9 mouse cellular contexts compared by ENCODE assay signal in the genomic region with DNA sequence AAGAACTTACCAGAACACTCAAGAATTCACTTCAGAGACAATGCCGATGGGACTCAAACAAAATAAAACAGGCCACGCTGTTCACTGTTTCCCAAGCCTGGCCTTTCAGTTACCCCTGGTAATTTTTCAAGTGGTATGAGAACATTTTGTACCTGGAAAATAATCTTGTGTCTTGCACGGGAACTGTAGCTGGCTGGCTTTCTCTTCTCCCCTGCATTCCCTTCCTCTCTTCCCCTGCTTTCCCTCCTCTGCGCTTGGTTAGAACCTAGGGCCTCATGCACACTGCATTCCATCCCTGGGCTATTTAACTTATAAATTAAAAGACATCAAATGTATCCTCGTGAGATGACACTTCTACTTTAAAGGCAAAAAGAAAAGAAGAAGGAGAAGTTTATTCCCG.
DNase-seq lines count a peak whose midpoint lies in the region; ATAC-seq and TF ChIP-seq lines count a peak whose summit lies in the region.
"Had no signal": no experiment of that assay in that cellular context is flagged by ENCODE, and none has a peak within 500 bp of the region (broad histone marks: within the 10 kb centered on the region; RNA-seq: fewer than 3 reads in every experiment).

No protein-coding gene starts in this region.

- H3K4me3 ChIP-seq in heart, embryonic 15.5 days: peak overlapping the region; percentile 52
- H3K4me3 ChIP-seq in bone marrow macrophage, adult 2 months (ENCODE audit: insufficient read depth, low read length): peak overlapping the region; percentile 56; the same call in 1 of the 2 replicates
- peak overlapping the region; percentile 41 for H3K4me3 ChIP-seq in hindbrain, embryonic 13.5 days
- H3K4me3 ChIP-seq in midbrain, embryonic 13.5 days (replicated peaks): peak overlapping the region; percentile 42

- peaks cover 9% of the 10 kb centered on the region; the same call in 1 of the 2 replicates for H3K4me1 ChIP-seq in heart, embryonic 15.5 days (replicated peaks)
- peaks cover 2% of the 10 kb centered on the region for H3K4me1 ChIP-seq in bone marrow macrophage, adult 2 months (ENCODE audit: control insufficient read depth, insufficient read depth, low read length)
- peaks cover 13% of the 10 kb centered on the region for H3K4me1 ChIP-seq in hindbrain, embryonic 13.5 days (replicated peaks)
- H3K4me1 ChIP-seq in midbrain, embryonic 13.5 days (replicated peaks): no peaks in the 10 kb centered on the region; the same call in 1 of the 2 replicates

- no peaks in the 10 kb centered on the region for H3K9me3 ChIP-seq in heart, embryonic 15.5 days (replicated peaks)
- no peaks in the 10 kb centered on the region for H3K9me3 ChIP-seq in hindbrain, embryonic 13.5 days
- H3K9me3 ChIP-seq in midbrain, embryonic 13.5 days: no peaks in the 10 kb centered on the region

- 32% methylated on average over 6 of the region's 6 CpGs for WGBS in heart, embryonic 15.5 days
- WGBS in hindbrain, embryonic 13.5 days: 40% methylated on average over 6 of the region's 6 CpGs
- WGBS in midbrain, embryonic 13.5 days: 35% methylated on average over 6 of the region's 6 CpGs

- no peak for DNase-seq in heart, adult 9 months (ENCODE audit: low spot score in 2 of 2)
- no peak for DNase-seq in layer of hippocampus, adult 18-20 months (ENCODE audit: low spot score in 2 of 2)
- DNase-seq in left cerebral cortex, adult 9 months (ENCODE audit: low spot score in 2 of 2): no peak
- no peak for DNase-seq in spleen, adult 12 weeks (ENCODE audit: low spot score)
- DNase-seq: gastrocnemius, postnatal 36 days had no signal

- no peaks in the 10 kb centered on the region for H3K36me3 ChIP-seq in heart, embryonic 15.5 days
- no peaks in the 10 kb centered on the region for H3K36me3 ChIP-seq in hindbrain, embryonic 13.5 days
- no peaks in the 10 kb centered on the region for H3K36me3 ChIP-seq in midbrain, embryonic 13.5 days

- no peak for ATAC-seq in heart, embryonic 15.5 days (replicated peaks; ENCODE audit: insufficient number of reproducible peaks, insufficient read depth, low FRiP score, low read depth)
- ATAC-seq in hindbrain, embryonic 13.5 days (ENCODE audit: low FRiP score): no peak
- ATAC-seq in midbrain, embryonic 13.5 days: no peak; the same call in 1 of the 2 replicates

- H3K27me3 ChIP-seq in heart, embryonic 15.5 days: peaks cover 4% of the 10 kb centered on the region; the same call in 1 of the 2 replicates
- peaks cover 32% of the 10 kb centered on the region for H3K27me3 ChIP-seq in hindbrain, embryonic 13.5 days
- peaks cover 49% of the 10 kb centered on the region for H3K27me3 ChIP-seq in midbrain, embryonic 13.5 days

- H3K9ac ChIP-seq in heart, embryonic 15.5 days: peak overlapping the region; percentile 41; the same call in 1 of the 2 replicates
- H3K9ac ChIP-seq in hindbrain, embryonic 13.5 days: peak overlapping the region; percentile 70
- H3K9ac ChIP-seq in midbrain, embryonic 13.5 days (replicated peaks): peak overlapping the region; percentile 57

- H3K27ac ChIP-seq in heart, embryonic 15.5 days: peak overlapping the region; percentile 22; the same call in 1 of the 2 replicates
- H3K27ac ChIP-seq in bone marrow macrophage, adult 2 months (ENCODE audit: insufficient read depth, low read depth, low read length): no peak overlapping the region
- peak overlapping the region; percentile 82 for H3K27ac ChIP-seq in hindbrain, embryonic 13.5 days
- H3K27ac ChIP-seq in midbrain, embryonic 13.5 days: peak overlapping the region; percentile 78

- H3K4me2 ChIP-seq in heart, embryonic 15.5 days: peak overlapping the region; percentile 83
- peak overlapping the region; percentile 60 for H3K4me2 ChIP-seq in hindbrain, embryonic 13.5 days
- peak overlapping the region; percentile 71 for H3K4me2 ChIP-seq in midbrain, embryonic 13.5 days (replicated peaks)

- no peak for TF ChIP-seq CTCF in bone marrow macrophage, adult 2 months (IDR thresholded peaks at IDR 0.05; ENCODE audit: low read depth, low read length)

- TF ChIP-seq POLR2A in bone marrow macrophage, adult 2 months (IDR thresholded peaks at IDR 0.05; ENCODE audit: borderline replicate concordance, low read depth, low read length): no peak
